Mouse (Mus musculus) right cerebral cortex, postnatal 25 days (tissue): ENCODE measurements around the gene P2ry12.

Experiments used
- DNase-seq: peaks from one replicate; pipeline ENCODE4 v3.0.0; 2022

The P2ry12 gene

DNA sequence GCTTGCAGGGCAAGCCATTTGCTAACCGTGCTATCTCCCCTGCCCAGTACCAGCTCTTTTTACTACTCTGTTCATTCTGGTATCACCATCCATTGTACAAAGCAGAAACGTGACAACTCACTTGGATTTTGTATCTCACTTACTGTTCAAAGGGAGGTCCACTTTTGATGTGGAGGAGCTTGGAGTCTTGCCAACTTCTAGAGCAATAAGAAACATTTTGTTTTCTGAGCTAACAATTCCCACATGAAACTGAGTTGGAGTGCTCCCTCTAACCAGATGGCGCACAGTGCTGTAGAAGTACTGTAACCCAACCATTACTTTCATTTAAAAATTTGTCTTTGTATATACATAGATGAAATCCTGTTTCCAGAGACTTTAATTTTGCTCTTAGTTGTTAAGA is 31.8 kb downstream of the P2ry12 start:
- no peak for DNase-seq

DNA sequence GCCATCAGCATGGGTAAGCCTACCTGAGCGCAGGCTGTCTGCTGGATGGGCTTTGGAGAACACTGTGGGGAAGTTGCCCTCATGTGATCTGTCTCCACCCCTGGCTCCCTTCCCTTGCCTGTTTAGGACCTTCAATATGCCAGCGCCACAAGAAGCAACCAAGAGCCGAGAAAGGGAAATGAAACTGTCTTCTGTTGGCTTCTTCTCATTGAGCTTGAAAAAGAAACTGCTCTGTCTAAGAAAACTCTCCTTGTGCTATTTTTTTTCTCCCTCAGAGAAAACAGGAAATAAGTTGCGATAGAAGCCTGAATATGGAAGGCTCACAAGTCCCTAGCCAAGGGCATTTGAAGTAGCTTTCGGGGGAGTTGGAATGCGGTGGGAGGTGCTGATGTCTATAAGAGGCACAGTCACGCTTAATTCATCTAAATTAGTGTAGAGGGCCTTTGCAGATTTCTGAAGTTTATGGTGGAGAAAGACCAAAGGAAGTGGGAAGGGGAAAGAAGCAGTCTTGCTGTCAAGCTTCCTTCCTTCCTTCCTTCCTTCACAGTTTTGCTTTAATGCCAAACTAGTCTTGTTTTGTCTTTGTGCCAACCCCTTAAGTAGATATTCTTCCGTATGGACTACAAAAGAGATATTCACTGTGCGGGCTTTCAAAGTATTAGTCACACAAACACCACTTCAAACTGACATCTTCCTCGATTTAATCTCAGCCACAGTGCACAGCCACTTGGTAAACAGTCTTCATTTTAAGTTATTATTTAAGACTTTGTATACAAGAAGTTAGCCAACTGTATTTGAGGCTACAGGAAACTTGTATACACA is 33.7 kb downstream of the P2ry12 start:
- DNase-seq: no peak

DNA sequence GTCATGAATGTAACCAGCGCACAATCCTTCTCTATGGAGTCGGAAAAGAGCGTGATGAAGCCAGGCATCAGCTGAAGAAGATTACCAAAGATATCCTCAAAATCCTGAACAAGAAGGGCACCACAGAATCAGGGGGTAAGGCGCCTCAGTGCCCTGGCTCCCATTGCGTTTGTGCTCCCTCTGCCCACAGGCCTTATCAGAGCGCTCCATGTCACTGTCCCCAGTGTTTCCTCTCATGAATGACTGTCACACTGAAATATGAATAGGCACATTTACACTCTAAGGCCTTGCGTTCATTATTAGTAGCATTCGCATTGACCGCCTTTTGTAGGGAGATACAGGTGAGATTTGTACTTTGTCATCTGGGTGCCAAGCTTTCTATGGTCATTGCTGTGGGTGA is 35.0 kb downstream of the P2ry12 start:
- DNase-seq: no peak

DNA sequence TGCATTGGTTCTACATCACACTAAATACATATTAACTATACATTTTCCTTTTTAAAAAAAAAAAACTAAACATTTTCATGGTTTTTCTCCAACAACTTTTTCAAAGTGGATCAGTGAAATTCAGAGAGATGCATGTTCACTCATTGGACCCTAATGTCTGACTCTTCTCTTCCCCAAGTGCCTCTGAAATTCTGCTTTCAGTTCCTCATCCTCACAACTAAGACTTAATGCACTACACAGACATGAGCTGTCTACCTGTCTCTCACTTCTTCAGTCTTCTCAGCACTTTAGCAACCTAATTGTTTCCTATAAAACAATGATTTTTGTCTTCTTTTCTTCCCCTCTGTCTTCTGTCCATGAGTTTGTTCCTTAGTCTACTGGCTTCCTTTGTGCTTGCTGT is 37.3 kb downstream of the P2ry12 start:
- no peak for DNase-seq

DNA sequence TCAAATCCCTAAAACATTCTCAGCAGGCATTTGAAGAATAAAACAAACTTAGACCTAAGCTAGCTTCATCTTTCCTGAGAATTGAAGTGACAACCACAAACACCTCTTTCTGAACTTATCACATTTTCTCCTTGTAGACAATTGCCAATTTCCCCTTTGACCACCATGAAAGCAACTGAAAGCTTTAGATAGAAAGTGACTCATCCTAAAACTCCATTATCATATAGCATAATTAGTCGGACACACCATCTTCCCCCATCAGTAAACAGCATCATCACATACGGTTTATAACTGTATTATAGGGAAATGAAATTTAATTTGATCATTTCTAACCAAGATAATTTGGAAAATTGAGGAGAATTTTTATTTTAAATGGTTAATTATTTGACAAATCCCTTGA is 40.4 kb downstream of the P2ry12 start:
- no peak for DNase-seq

DNA sequence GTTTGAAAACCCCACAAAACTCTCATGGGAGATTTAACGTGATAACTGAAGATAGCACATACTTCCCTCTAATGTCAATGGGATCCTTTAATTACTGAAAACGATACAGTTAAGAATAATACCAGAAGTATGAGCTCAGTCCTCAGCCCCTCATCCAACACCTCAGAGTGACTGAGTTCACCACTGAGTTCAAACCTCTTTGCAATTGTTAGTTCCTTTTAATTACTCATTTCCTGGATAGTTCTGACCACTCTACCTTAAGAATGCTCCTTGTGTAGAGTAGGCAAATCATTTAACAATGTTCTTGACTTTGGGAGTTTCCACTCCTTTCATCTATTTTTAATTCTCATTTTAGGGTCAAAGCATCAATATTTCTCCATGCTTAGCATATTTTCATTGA is 43.3 kb downstream of the P2ry12 start:
- no peak for DNase-seq

DNA sequence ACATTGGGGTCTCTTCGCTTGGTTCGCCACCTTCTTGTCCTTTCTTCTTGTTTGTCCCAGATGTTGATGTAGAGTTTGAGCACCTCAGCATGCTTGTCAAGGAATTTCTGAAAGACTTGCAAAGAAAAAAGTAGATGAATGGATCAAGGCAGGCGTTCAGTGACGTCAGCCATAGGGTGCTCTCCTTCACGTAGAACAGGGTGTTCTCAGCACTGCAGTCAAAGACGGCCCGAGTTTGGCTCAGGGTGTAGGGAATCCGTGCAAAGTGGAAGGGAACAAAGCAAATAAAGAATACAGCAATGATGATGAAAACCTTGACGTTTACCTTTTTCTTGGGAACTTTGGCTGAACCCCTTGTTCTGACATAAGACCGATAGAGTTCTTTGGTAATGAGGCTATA is 45.5 kb downstream of the P2ry12 start:
- no peak for DNase-seq

DNA sequence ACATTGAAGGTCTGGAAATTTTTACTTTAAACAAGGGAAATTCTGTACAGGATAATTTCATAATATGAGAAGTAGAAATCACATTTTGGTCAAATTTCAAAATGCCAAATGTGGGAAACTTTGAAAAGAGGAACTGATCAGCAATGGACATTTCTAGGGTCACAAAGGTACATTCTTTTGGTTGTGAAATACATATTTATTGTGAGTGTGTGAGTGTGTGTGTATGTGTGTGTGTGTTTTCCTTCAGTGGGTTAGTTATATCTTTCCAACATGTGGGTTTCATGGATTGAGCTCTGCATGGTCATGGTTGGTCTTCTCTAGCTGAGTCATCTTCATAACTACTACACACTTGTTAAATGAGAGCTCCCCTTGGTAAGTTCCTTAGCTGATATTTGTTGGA is 50.3 kb downstream of the P2ry12 start:
- no peak for DNase-seq

DNA sequence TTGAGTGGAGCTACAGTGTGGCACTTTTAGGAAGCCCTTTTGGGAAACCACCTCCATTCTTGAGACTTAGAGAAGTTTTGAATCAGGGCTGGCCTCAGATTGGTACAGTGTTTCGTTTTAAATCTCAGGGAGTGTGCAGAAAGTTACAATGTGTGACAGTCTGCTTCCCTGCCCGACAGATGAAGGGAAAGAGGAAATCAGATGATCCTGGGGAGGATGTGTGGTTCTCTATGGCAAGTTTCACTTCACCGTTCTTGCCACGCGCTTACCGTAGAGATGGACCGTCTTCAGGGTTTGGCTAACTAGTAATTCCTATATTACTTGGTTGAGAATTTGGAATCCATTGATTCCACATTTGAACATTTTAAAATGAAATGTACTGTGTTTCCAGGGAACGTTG is 50.9 kb downstream of the P2ry12 start:
- DNase-seq: no peak

DNA sequence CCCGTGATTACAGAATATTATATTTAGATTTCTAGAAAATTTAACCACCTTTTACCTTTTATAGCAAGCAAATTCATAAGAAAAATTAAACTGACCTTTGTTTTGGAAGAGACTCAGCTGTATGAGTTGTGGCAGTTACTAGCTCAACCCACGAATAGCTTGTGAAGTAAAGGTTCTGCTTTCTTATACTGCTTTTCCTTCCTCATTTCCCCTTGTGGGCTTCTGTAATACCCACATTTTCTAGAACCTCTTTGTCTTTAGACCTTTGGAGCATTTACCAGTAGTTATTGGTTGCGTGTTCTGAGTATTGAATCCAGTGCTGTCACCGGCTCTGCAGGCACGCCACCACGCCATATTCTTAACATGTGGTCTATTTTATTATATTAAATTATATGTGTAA is 51.9 kb downstream of the P2ry12 start, which contains the start of gene P2ry13:
P2ry13 (minus strand) TSS at position 156 of the 400 bp plus-strand sequence.
- DNase-seq: no peak

DNA sequence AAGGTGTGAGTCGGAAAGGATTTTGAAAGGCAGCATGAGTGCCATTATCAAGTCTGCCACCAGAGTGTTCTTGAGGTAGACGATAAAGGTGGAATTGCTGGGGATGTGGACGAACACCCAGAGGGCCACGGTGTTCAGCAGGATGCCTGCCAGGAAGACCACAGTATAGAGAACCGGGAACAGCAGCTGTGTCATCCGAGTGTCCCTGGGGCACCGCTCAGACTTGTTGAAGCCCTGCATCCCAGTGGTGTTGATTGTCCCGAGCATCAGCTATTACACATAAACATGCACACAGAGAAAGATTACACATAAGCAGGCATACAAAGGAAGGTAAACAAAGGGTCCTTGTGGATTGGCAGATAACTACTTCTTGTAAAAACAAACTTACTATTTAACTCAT is 52.6 kb downstream of the P2ry12 start:
- DNase-seq: no peak

DNA sequence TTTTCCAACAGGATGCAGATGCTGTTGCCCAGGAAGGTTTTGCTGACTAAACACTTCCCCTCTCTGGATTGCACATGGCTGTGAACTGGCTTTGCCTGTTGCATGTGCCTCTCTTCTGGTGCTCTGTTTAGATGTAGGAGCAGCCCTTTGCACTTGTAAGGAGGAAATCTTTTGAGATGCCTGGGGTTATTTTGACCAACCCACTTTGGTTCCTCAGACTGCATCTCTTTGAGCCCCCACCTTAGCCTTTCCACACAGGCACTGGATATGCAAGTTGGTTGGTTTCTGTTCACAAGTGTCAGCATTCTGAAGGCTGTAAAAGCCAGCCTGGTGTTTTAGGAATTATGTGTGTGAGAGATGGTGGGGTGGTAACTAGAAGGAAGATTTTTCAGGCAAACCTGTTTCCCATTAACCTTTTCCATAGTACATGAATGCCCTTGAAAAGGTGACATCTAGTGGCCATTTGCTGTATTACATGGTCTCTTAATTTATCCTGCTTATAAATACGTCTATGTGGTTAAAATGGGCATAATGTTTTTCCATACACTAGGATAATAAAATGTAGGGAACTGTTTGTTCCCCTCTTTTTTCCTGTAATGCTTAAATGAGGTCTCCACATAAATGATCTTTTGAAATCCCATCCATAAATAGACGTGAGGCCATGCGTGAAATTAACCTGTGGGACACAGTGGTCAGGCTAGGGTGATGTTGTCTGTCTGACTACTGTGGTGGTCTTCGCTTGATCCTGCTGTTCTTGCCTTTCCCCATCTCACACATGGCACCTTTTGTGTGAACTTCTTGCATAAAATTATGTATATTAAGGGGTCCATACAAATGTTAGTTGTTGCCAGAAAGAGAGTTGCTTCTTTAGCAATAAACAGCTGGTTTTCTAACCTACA is 53.8 kb downstream of the P2ry12 start:
- DNase-seq: no peak

DNA sequence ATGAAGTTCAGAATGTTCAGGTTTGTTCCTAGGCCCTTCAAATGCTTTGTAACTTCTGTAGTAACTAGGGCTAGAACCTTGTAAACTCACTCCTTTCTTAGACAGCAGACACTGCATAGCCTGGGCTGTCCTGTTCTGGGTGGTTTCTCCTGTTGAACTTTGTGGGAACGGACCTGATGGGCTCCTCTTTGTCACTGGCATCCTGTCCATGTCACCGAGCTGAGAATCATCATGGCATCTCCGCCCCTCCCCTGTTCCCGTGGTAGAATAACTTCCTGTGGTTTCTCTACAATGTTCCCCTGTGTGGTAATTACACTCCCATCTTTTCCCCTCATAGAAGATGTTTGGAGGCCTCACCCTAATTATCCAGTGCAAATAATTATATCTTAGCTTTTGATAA is 56.7 kb downstream of the P2ry12 start:
- no peak for DNase-seq

DNA sequence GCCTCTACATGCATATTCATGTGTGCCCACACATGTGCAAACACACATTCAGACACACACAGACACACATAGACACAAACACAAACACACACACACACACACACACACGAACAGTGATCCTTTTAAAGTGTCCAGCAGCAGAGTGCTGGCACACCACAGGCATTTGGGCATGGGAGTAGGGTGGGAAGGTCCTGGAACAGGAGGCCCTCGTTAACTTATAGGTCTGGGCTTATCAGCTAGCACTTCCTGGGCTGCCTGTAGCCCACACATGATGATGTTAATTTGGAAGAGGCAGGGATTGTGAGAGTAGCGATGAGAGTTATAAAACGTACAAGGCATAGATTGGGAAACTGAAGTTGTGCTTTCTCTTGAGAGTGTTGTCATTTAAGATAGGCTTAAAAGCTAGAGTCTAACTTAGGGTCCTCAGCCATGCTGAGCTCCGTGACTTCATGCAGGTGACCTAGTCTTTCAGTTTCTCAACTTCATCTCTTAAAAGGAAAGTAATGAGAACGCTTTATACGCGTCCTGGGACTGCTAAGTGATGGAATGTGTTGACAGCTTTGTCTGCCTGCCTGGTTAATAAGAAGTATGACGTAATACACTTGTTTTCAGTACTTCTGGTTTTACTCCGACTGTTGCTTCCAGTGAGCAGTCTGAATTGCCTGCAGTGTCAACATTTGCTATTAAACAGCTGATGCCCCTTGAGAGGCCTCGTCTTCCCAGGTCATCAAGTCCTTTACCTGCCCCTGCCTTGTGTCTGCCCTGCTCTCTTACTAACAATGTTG is 57.8 kb downstream of the P2ry12 start:
- no peak for DNase-seq

DNA sequence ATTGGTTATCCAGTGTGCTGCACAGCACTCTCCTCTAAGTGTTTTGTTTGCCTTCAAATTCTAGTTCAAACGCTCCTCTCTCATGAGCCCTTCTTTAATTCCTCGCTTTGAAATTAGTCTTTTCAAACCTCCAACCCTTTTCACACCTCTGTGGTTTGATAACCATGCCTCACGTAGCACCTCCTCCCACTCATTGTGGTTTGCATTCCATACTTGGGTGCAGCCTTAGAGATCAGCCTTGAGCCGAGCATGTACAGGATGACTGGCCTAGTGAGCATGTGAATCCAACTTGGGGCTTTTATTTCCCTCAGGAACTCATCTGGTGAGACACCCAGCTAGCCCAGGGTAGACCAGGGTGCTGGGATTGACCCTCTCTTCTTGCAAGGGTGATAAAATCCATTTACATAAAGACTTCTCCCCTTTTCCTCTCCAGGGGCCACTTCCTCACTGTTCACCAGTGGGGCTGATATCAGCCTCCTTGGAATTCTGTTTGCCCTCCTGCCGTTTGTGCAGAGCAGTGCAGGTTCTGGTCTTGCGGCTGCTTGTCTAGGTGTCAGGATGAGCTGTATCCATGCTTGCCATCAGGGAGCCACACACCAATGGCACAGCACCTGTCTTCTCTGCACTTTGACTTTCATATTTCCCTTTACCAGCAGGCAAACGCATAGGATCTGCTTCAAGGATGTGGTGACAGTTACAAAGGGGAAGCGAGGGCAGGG is 58.7 kb downstream of the P2ry12 start:
- no peak for DNase-seq

DNA sequence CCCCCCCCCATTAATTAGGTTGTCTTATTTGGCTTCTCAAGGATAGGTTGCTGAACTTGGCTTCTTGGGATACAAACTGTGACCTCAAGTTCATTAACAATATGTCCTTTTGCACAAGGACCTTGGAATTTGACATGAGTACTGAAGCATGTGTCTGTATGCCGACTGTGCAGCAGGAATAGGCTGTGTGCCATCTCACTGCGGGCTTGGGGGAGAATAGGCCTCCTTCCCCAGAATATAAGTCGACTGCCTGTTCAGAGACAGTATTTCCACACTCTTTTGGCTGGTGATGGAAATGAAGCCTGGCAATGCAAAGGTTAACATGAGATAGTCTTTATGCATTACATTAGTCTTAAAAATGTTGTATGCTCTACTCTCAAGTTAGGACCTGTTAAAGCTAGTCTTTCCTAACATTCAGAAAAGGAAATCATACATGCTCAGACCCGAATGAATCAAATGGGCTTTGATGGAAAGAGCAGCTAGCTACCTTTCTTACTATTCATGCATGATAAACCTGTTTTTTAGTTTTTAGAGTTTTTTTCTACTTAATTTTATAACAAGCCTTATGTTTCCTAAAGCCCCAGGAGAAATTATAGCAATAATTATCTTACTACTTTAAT is 65.2 kb downstream of the P2ry12 start:
- DNase-seq: no peak

DNA sequence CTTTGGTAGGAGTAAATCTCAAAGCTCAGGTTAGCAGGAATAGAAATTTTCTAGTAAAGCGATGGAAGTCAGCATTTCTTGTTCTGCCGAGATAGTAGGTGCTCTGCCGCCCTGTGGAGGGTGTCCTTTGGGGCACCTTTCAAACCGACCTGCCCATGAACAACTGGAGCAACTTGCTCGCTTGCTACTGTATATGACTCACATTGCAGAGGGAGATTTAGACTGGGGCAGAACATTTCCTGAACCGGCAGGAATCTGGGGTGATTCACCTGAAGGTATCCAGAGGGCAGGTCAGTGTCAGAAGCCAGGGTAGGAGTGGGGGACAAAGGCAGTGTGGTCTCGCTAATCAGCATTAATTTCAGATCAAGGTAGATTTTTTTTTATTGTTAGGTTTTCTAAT is 67.7 kb downstream of the P2ry12 start, which contains the start of gene Gpr87:
Gpr87 (minus strand) TSS at position 167 of the 400 bp plus-strand sequence.
- no peak for DNase-seq

DNA sequence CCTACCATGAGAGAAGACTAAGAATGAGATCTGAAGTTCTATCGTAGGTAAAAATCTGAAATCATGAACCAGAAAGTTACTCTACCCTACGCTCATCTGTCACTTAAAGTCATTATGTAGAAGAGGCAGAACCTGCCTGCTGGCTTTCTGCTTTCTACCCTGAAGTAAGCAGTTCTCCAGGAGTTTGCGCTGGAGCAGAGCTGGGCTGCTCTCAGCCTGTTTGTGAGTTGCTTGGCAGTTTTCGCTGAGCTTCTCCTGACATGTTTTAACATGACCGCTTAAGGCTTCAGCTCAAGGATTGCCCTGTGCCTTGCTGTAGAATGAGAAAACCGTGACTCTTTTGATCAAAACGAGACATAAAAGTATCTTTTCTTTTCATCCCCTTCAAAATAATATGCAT is 68.6 kb downstream of the P2ry12 start:
- DNase-seq: no peak

DNA sequence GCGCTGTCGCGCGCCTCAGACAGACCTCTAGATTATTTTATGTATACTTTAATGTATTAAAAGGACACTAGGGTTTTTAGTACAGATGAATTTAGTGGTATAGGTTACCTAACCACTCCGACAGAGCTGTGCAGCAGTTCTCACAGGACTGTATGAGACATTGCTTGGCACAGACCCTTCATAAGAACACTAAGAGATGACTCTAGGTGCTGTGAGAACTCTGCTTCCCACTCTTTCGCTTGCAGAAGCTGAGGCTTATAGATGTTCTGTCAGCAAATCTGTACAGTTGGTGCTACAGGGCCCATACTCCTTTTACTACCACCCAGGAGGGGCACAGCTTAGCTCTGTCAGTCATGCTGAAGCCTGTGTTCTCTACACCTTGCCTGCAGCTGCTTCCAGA is 71.0 kb downstream of the P2ry12 start:
- DNase-seq: no peak

DNA sequence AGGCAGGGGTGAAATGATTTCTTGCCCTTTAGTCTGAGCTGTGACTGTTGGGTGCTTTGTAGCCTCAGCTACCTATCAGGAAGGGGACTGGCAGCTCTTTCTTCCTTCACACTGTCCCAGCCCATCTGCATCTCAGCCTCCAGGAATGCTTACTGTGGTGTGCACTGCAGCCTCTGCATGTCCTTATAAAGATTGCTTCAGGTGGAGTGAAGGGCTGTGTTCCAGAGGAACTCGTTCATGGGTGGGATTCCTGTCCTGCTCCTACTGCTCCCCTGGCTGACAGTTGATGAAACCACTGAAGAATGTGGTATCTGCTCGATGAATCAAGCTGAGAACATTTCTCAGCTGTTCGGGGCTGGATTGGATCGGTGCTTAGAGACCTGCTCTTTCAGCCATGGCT is 75.3 kb downstream of the P2ry12 start:
- DNase-seq: no peak

DNA sequence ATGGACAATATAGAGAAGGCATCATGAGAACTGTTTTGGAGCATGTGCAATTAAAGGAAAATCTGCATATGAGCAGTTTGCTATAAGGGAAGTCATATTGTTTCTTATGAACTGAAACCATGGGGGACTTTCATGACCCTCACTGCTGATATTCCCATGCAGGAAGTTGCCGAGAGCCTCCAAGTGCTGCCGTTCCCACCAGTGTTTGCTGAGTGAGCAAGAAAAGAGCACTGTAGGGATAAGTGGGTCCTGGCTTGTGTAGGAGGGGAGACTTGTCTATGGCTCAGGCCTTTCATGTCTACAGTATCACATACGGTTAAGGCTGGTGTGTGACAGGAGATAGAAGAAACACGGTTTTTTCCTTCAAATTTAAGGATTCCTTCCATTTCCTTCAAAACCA is 77.0 kb downstream of the P2ry12 start:
- DNase-seq: no peak

DNA sequence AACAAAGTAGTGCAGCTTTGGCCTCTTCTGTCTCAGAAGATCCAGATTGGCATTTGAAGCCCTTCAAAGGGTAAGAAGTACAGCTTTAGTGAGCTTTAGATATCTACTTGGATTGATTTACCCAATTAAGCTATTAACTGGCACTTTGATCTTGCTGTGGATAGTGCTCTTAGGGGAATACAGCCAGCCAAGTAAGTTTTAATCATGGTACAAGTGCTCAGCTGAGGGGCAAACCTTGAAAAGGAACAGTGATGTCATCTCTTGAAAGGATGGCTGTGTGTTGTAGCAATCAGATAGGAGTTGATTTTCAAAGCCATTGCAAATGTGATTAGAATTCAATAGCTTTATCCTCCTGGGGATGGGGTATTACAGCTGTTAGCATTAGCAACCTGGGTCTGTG is 80.5 kb downstream of the P2ry12 start:
- no peak for DNase-seq
